Mouse (Mus musculus) fat pad, adult 2 months (tissue): ENCODE results near the gene Dnajc4.
"Not testable (repeated sequence)": the region's sequence is repeated elsewhere in the genome, so short reads cannot be mapped to it uniquely, and the experiment has no call there.

Source experiments
- DNase-seq: peaks from one replicate; pipeline ENCODE4 v3.0.0-alpha.2; 2011; ENCODE audit warnings: low read depth, low spot score; ENCODE audit errors: extremely low read depth

The Dnajc4 gene

GRCm38 (mm10) chr19:6995255-6995991 is 3.1 kb upstream of the Dnajc4 start:
- no peak for DNase-seq

DNA sequence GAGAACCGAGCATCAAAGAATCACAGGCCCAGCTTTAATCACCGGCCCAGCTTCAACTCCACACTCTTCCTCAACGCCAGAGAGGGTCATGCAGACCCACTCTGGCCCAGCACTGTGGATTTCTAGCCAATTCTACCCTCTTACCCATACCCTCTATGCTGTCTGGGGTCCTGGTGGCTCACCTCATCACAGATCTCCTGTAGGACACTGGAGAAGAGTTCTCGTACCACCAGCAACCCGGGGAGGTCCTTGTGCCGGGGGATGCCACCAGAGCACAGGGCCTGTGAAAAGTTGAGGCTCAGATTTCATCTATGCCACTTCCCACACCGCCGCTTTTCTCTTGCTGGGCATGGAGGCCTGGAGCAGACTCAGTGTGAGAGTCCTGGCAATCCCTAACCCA is 2.1 kb upstream of the Dnajc4 start:
- no peak for DNase-seq

DNA sequence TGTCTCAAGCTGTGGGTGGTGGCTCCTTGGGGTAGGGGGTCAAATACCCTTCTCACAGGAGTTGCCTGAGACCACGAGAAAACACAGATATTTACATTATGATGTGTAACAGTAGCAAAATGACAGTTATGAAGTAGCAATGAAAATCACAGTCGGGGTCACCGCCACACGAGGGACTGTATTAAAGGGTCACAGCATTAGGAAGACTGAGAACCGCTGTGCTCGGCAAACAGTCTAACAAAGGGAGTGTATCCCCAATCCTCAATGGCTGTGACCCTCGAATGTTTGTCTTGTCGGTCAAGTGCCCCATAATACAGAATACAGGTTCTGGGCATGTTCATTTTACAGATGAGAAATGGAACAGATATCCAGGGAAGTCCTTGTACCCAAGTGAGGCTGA is 1.6 kb upstream of the Dnajc4 start:
- no peak for DNase-seq

DNA sequence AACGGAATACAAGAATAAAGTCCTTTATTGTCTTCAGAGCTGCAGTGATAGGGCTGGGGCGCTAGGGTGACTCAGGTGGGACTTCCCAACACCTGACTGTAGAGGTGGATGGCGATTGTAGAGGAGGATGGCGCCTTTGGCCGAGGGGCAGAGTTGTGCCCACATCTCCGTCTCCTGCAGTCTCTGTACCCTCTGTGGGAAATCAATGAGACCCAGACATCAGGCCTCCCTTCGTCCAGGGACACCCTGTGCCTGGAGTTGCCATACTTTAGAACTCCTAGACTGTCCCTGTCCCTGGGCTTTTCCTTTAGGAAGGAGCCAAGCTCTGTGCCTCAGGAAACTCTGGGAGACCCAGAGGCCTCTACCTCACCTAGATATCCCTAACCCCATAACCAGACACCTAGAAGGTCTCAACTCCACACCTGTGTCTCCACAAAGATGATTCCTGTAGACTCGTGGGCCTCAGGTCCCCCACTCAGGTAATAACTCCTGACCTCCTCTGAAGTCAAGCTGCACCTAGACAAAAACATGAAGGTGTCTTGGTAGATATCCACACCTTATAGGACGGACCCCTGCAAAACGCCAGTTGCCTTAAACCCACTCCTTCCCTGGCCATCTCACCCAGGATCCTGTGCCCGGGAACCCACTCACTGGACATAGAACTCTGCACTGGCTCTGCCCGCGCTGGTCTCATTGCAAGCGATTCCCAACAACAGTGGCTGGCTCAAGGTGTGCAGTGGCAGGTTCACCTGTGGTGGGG is 819 bp upstream of the Dnajc4 start:
- DNase-seq = no peak

DNA sequence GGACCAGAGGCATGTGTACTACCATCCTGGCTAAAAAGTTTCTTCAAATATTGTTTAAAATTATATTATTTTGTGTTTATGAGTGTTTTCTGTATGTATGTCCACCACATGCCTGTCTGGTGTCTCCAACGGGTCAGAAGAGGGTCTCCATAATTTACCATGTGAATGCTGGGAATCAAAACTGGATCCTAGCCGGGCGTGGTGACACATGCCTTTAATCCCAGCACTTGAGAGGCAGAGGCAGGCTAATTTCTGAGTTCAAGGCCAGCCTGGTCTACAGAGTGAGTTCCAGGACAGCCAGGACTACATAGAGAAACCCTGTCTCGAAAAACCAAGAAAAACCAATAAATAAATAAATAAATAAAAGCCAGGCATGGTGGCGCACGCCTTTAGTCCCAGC is 1.2 kb downstream of the Dnajc4 start:
- not testable (repeated sequence) for DNase-seq

GRCm38 (mm10) chr19:6990712-6991111 is 1.7 kb downstream of the Dnajc4 start:
- no peak for DNase-seq

DNA sequence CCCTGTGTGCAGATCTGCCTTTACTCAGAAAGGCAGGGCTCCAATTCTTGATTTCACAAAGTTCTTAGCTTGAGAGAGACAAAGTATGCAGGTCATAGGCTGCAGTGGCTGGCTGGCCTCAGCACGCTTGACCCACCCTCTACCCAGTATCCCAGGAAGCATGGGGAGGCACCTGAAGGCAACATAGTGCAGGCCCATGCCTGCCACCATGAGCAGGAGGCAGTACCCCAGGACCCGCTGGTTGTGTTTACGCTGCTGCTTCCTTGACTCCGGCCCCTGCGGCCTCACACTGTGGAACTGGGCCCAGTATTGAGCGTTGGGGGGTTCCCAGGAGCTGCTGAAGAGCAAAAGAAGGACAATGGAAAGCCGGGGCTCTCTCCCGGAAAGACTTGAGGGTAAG is 3.1 kb downstream of the Dnajc4 start:
- DNase-seq = no peak

- no peak for DNase-seq
Measured at GRCm38 (mm10) chr19:6987904-6988285, 4.5 kb downstream of the Dnajc4 start.

DNA sequence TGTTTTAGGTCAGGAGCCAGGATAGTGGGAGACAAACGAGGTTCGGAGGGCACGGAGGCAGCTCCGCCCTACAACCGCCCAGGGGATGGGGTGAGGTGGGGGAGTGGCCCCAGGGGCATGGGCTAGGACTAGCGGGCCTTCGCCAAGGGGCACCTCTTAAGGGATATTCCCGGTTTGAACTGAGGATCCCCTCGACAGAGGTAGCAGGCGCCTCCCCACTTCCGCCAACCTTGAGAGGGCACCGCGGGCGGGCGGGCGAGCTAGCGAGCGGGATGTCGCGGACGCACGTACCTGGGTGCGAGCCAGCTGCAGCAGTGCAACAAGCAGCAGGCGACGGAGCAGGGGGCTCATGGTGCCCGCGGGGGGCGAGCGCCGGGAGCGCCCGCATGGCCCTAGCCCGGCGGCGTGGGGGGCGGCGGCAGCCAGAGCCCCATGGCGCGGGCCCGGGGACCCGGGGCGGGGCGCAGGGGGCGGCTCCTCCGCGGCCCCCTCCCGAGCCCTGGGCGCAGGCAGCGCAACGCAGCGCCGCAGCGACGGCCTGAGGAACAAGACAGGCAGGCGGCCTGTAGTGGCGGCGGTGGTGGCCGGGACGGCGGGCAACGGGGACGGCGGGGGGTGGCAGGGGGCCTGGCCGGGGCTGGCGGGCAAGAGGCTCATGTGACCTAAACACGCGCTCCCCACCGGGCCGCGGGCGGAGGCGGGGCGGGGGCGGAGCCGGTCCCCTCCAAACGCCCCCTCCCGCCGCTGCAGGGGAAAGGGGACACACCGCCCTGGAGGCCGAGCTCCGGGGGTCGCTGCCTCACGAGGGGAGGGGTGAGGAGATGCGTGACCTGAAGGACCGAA is 5.1 kb downstream of the Dnajc4 start, which contains the start of gene Vegfb:
TSS of gene Vegfb (minus strand) at position 591 of the 843 bp plus-strand sequence.
- DNase-seq = no peak

- no peak for DNase-seq
Measured at GRCm38 (mm10) chr19:6985951-6986708, 6.2 kb downstream of the Dnajc4 start.

DNA sequence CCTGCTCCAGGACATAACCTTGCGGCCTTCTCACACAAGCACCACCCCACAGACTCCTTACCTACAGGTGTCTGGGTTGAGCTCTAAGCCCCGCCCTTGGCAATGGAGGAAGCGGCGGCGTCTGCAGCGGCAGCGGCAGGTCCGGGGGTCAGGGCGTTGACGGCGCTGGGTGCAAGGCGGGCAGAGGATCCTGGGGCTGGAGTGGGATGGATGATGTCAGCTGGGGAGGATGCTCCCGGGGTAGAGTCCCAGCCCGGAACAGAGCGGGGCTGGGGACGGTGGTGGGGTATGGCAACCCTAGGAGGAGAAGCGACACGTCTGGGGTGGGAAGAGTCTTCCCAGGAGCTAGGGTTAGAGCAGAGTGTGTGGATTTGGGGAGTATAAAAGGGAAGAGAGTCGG is 7.1 kb downstream of the Dnajc4 start:
- DNase-seq = no peak

GRCm38 (mm10) chr19:6983621-6984020 is 8.8 kb downstream of the Dnajc4 start:
- DNase-seq = no peak

- DNase-seq = no peak
Measured at GRCm38 (mm10) chr19:6981465-6981864, 10.9 kb downstream of the Dnajc4 start.

GRCm38 (mm10) chr19:6980381-6981093 is 11.8 kb downstream of the Dnajc4 start, which contains the start of gene Fkbp2:
Gene Fkbp2, minus strand, starts transcription at chr19:6980501.
- peak; percentile 73 for DNase-seq

GRCm38 (mm10) chr19:6979486-6980380 is 12.6 kb downstream of the Dnajc4 start:
- peak; percentile 96 for DNase-seq

GRCm38 (mm10) chr19:6979001-6979479 is 13.3 kb downstream of the Dnajc4 start:
- DNase-seq = no peak

GRCm38 (mm10) chr19:6978639-6978974 is 13.8 kb downstream of the Dnajc4 start:
- DNase-seq = no peak

DNA sequence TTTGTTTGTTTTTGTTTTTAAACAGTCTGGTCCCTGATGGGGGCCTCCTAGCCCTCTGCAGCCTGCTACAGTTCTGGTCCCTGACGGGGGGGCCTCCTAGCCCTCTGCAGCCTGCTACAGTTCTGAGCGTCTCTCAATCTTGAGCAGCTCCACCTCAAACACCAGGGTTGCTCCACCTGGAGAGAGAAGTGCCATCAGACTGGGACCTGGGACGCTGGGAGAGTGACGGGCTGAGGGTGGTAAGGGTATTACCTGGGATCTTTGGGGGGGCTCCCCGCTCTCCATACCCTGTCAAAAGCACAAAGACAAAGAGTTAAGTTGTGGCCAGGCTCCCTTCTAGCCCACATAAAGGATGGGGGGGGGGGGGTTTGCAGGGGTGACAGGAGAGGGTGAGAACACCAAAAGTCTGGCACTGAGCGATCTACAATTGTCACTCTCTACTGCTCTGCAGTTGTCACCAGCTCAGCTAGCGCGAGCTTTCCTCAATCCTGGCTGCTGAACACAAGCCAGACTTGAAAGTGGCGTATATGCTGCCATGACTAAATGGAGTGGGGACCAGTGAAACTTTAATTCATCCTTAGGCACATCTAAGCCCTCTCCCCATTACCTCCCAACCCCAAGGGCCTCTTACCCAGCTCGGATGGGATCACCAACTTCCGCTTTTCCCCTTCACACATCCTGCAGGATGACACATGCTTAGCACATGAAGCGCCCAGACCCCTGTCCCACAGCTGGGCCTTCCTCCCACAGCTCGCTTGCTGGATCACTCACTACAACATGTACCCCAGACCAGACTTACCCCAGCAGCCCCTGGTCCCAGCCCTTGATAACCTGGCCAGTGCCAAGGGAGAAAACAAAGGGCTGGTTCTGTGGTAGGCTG is 14.4 kb downstream of the Dnajc4 start:
- no peak for DNase-seq
